Mouse (Mus musculus) heart, embryonic 14.5 days (tissue): ENCODE results near the gene Asb17. TPM values are rescaled to one million over a fixed set of nuclear protein-coding genes. Genes with fewer than 3 reads are reported as not detected.

ENCODE experiments used
- ATAC-seq: fragments of 200-750 bp; cut with Nextera tagmentation; 2 replicates; pipeline ENCODE4 v1.8.0; 2017; ENCODE audit warnings: low read depth, moderate TSS enrichment; ENCODE audit not compliant: insufficient number of reproducible peaks, insufficient read depth, low FRiP score
- H3K27ac ChIP-seq, 2 experiments: fragments of 200-500 bp in 1 of 2; fragments of 300-500 bp in 1 of 2; sonication (generic) in 1 of 2; replicated peaks in 1 of 2; 2 replicates each; pipeline ENCODE4 v1.5.1; 2012 to 2014; ENCODE audit warnings: low read depth in 2 of 2, low read length in 2 of 2, control low read depth in 1 of 2, mild to moderate bottlenecking in 1 of 2, mixed read lengths in 1 of 2; ENCODE audit not compliant: control insufficient read depth in 1 of 2, insufficient read depth in 1 of 2
- H3K27me3 ChIP-seq: fragments of 300-500 bp; sonication (generic); 2 replicates; pipeline ENCODE4 v1.6.1; 2014; ENCODE audit warnings: mild to moderate bottlenecking, low read length, control low read depth; ENCODE audit not compliant: control insufficient read depth, insufficient read depth
- H3K36me3 ChIP-seq: fragments of 300-500 bp; sonication (generic); 2 replicates; pipeline ENCODE4 v1.6.1; 2014; ENCODE audit warnings: mild to moderate bottlenecking, control low read depth, low read length, mixed read lengths; ENCODE audit not compliant: control insufficient read depth, insufficient read depth
- H3K4me1 ChIP-seq, 2 experiments: fragments of 200-500 bp in 1 of 2; fragments of 300-500 bp in 1 of 2; sonication (generic) in 1 of 2; 2 replicates each; pipeline ENCODE4 v1.6.1; 2012 to 2014; ENCODE audit warnings: low read length in 2 of 2, control low read depth in 1 of 2, mixed read lengths in 1 of 2; ENCODE audit not compliant: control insufficient read depth in 2 of 2, insufficient read depth in 2 of 2
- H3K4me2 ChIP-seq: fragments of 300-500 bp; sonication (generic); 2 replicates; pipeline ENCODE4 v1.6.1; 2014; ENCODE audit warnings: mild to moderate bottlenecking, low read length
- H3K4me3 ChIP-seq, 2 experiments: fragments of 200-500 bp in 1 of 2; fragments of 300-500 bp in 1 of 2; sonication (generic) in 1 of 2; 2 replicates each; pipeline ENCODE4 v1.5.1; 2012 to 2014; ENCODE audit warnings: low read length in 2 of 2, mild to moderate bottlenecking in 2 of 2, control low read depth in 1 of 2, low read depth in 1 of 2, moderate library complexity in 1 of 2; ENCODE audit not compliant: control insufficient read depth in 1 of 2, insufficient read depth in 1 of 2
- H3K9ac ChIP-seq: fragments of 300-500 bp; sonication (generic); 2 replicates; pipeline ENCODE4 v1.6.1; 2014; ENCODE audit warnings: mild to moderate bottlenecking, low read length
- H3K9me3 ChIP-seq: fragments of 300-500 bp; sonication (generic); 2 replicates; pipeline ENCODE4 v1.6.1; 2016; ENCODE audit warnings: low read length, control low read depth; ENCODE audit not compliant: control insufficient read depth
- WGBS: fragments of 180-500 bp; shearing (Covaris S2); extraction: QIAGEN DNeasy Blood & Tissue Kit; methylation state at CpG from one replicate; pipeline ENCODE4 v1.1.7; 2014; 5-methylcytosine and 5-hydroxymethylcytosine counted together
- polyA plus RNA-seq: library from polyadenylated mRNA; unstranded; fragments of >200 nt; fragmentation: Nextera tagmentation; extraction: Ambion mirVana; gene quantifications from 2 replicates; pipeline ENCODE4 v1.2.1, GENCODE M21; 2014

Gene Asb17
- polyA plus RNA-seq, 1 experiment from 2014 or later, result 0.41 TPM

- Histone ChIP-seq H3K9ac (no peak overlapping the region), H3K4me2 (no peak overlapping the region), H3K4me3 (no peak overlapping the region), H3K27ac (no peak overlapping the region), H3K36me3 (peaks cover 34% of the 10 kb centered on the region), H3K4me1 (0 out of 4 replicates have a peak, but pooled peaks cover 0 to 3% of the 10 kb centered on the region in 2 experiments), H3K27me3 (no peaks in the 10 kb centered on the region), H3K9me3 (no peaks in the 10 kb centered on the region)
- ATAC-seq, result no peak
- 71% methylated on average over 1 of the region's 1 CpGs for WGBS
These were observed 57.9 kb downstream of the Asb17 start for GRCm38 (mm10) chr3:153901904-153902303.

DNA sequence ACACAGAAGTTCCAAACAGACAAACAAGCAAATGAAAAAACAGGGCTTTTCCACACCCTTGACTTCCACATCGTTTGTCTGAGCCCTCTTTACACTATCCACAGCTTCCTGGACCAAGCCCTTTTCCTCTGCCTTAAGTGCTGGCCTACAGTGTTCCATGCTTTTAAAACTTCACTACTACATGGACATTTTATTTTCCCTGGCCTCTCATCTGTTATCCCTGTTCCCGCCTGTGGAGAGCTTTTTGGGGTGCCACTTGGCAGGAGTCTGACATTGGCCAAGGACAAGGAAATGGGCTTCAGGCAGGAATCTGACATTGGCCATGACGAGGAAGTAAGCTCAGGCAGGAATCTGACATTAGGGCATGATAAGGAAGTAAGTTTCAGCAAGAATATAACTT is 58.6 kb downstream of the Asb17 start:
- WGBS, result 43% methylated on average over 3 of the region's 3 CpGs
- H3K4me3 ChIP-seq, result no peak overlapping the region
- peaks cover 0 to 6% of the 10 kb centered on the region in 2 experiments; a peak in 1 of 4 replicates for H3K4me1 ChIP-seq
- ATAC-seq, result no peak
- no peak overlapping the region; a peak in 2 of 4 replicates for H3K27ac ChIP-seq
- H3K36me3 ChIP-seq, result peaks cover 41% of the 10 kb centered on the region
- no peaks in the 10 kb centered on the region for H3K9me3 ChIP-seq
- no peak overlapping the region for H3K4me2 ChIP-seq
- H3K9ac ChIP-seq, result no peak overlapping the region
- H3K27me3 ChIP-seq, result no peaks in the 10 kb centered on the region

DNA sequence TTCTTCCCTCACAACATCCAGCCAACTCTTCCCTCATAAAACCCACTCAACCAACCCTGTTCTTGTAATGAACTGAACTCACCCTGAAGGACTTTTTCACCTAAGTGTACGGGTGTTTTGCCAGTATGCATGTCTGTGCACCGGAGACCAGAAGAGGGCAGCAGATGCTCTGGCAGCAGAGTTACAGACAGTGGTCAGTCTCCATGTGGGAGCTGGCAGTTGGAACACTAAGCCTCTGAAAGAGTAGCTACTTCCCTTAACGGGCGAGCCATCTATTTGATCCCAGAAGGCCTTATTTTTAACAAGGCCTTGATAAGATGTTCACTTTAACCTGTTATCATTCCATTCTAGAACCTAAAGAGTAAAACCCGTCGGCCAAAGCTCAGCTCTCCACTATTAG is 60.6 kb downstream of the Asb17 start:
- ATAC-seq, result no peak
- no peak overlapping the region for H3K4me3 ChIP-seq
- 54% methylated on average over 6 of the region's 6 CpGs for WGBS
- no peaks in the 10 kb centered on the region for H3K27me3 ChIP-seq
- H3K9ac ChIP-seq, result no peak overlapping the region
- peaks cover 61% of the 10 kb centered on the region for H3K36me3 ChIP-seq
- H3K27ac ChIP-seq, result no peak overlapping the region
- peaks cover 0 to 23% of the 10 kb centered on the region in 2 experiments; a peak in 2 of 4 replicates for H3K4me1 ChIP-seq
- no peak overlapping the region for H3K4me2 ChIP-seq
- no peaks in the 10 kb centered on the region for H3K9me3 ChIP-seq

Other genes starting within 250 kb of the Asb17 start
- gene St6galnac3, start 119.0 kb upstream of the Asb17 start, polyA plus RNA-seq, result 23.7 and 27.7 TPM in 2 replicates
- gene Msh4, start 61.9 kb downstream of the Asb17 start, polyA plus RNA-seq, result 0.11 and 0.12 TPM in 2 replicates
- gene Rabggtb, start 68.8 kb downstream of the Asb17 start, polyA plus RNA-seq, result 64.6 and 67.8 TPM in 2 replicates
- 263 and 291 TPM in 2 replicates for gene Acadm, start 100.4 kb downstream of the Asb17 start, polyA plus RNA-seq
- gene Slc44a5, start 129.2 kb downstream of the Asb17 start, polyA plus RNA-seq, result 1.0 and 1.4 TPM in 2 replicates